Comparison of ENCODE assay signal across 20 mouse cellular contexts in genomic region chr3:83025475-83026301, GRCm38 (mm10). TPM values are rescaled to one million over a fixed set of nuclear protein-coding genes. Genes with fewer than 3 reads are reported as not detected.
DNase-seq lines count a peak whose midpoint lies in the region; ATAC-seq and TF ChIP-seq lines count a peak whose summit lies in the region.
"Had no signal": no experiment of that assay in that cellular context is flagged by ENCODE, and none has a peak within 500 bp of the region (broad histone marks: within the 10 kb centered on the region; RNA-seq: fewer than 3 reads in every experiment).

TSS of gene Fga (plus strand) at chr3:83026076.

- peak within 1 kb of the TSS; percentile 77 for H3K9ac ChIP-seq in liver, adult 2 months (ENCODE audit: low read depth, low read length)
- H3K9ac ChIP-seq: hindbrain, embryonic 13.5 days; midbrain, embryonic 15.5 days had no signal

- peaks cover 32% of the 10 kb centered on the region for H3K36me3 ChIP-seq in liver, adult 2 months (ENCODE audit: control insufficient read depth, insufficient read depth, low read length)
- H3K36me3 ChIP-seq: G1E; hindbrain, embryonic 13.5 days; midbrain, embryonic 15.5 days had no signal

- no peak for ATAC-seq in inflammation-experienced regulatory T-cells, adult 6 months
- ATAC-seq: midbrain, embryonic 15.5 days had no signal

- 15% methylated on average over 9 of the region's 9 CpGs for WGBS in liver, adult 2 months

- H3K4me3 ChIP-seq in layer of hippocampus, adult 2 months, result no peak within 1 kb of the TSS
- H3K4me3 ChIP-seq in liver, adult 2 months (ENCODE audit: insufficient read depth, low read depth, low read length), result peak within 1 kb of the TSS; percentile 79
- H3K4me3 ChIP-seq: hindbrain, embryonic 13.5 days; midbrain, embryonic 15.5 days had no signal

- no peak for DNase-seq in layer of hippocampus, adult 2 months (ENCODE audit: low spot score in 2 of 2)
- no peak for DNase-seq in layer of hippocampus, postnatal 25 days (ENCODE audit: extremely low spot score in 1 of 2, low spot score in 1 of 2)
- peak; percentile 77 for DNase-seq in kidney, adult 9 months
- peak; percentile 100 for DNase-seq in liver, adult 2 months (ENCODE audit: extremely low read depth, low read depth, low spot score)
- DNase-seq in thymus, postnatal 36 days, result no peak
- no peak for DNase-seq in urinary bladder, postnatal 4 days (ENCODE audit: low spot score in 2 of 2)
- DNase-seq: adrenal gland, postnatal 36 days; gastrocnemius, postnatal 36 days; lung, adult 18-20 months; right cerebral cortex, postnatal 4 days; thymus, postnatal 4 days had no signal

- H3K27ac ChIP-seq in layer of hippocampus, adult 2 months, result peak within 1 kb of the TSS; percentile 85
- peak within 1 kb of the TSS; percentile 73 for H3K27ac ChIP-seq in liver, adult 2 months (replicated peaks; ENCODE audit: insufficient read depth, low read depth, low read length)
- H3K27ac ChIP-seq: hindbrain, embryonic 13.5 days; macrophage; midbrain, embryonic 15.5 days had no signal

- H3K79me2 ChIP-seq in liver, adult 2 months (ENCODE audit: control insufficient read depth, insufficient read depth, low read length), result no peaks in the 10 kb centered on the region; the same call in 1 of the 2 replicates

- H3K27me3 ChIP-seq in liver, adult 2 months (ENCODE audit: control insufficient read depth, insufficient read depth, low read length), result no peaks in the 10 kb centered on the region
- H3K27me3 ChIP-seq: hindbrain, embryonic 13.5 days; midbrain, embryonic 15.5 days had no signal

- H3K4me1 ChIP-seq in liver, adult 2 months (ENCODE audit: control insufficient read depth, insufficient read depth, low read length), result peaks cover 29% of the 10 kb centered on the region
- H3K4me1 ChIP-seq: hindbrain, embryonic 13.5 days; midbrain, embryonic 15.5 days had no signal

- TF ChIP-seq CTCF in layer of hippocampus, adult 2 months (conservative IDR thresholded peaks at IDR 0.05), result no peak
- TF ChIP-seq CTCF in liver, adult 2 months (IDR thresholded peaks at IDR 0.05; ENCODE audit: low read depth, low read length), result no peak

- TF ChIP-seq POLR2A in liver, adult 2 months (IDR thresholded peaks at IDR 0.05; ENCODE audit: extremely low read depth, insufficient read depth, low read length), result peak; percentile 95

RNA-seq across cellular contexts. Expression of gene Fga, which starts in this region (rescaled TPM):
- not detected for total RNA-seq in layer of hippocampus, adult 2 months (2021)
- total RNA-seq in layer of hippocampus, postnatal 25 days (2021), result under 1 TPM; 0.17 to 0.28 TPM
- 3,320 and 3,369 TPM in 2 replicates for total RNA-seq in liver, adult 2 months (2014; rRNA removed)
- polyA plus RNA-seq in liver, adult 2 months (2012; rRNA removed), result 877 and 984 TPM in 2 replicates
- not detected for polyA plus RNA-seq in inflammation-experienced regulatory T-cells, adult 6 months (2017; shearing (Covaris generic))
- total RNA-seq: layer of hippocampus, adult 8-10 months; left cerebral cortex, postnatal 14 days had no signal
- polyA plus RNA-seq: G1E; heart, embryonic 14.5 days; hindbrain, embryonic 13.5 days; macrophage; midbrain, embryonic 15.5 days; neural tube, embryonic 11.5 days had no signal

Comparison
In these comparisons a context has a peak if more than half of its experiments do, and no peak if none do; other contexts are left out.
1. RNA of gene Fga (total RNA-seq): 3,320 to 3,369 TPM in liver, adult 2 months; 0.17 to 0.28 TPM in layer of hippocampus, postnatal 25 days and not detected in layer of hippocampus, adult 2 months; every median in the first group is over 1,000 times any median in the second.
2. RNA of gene Fga (polyA plus RNA-seq): 877 to 984 TPM in liver, adult 2 months; not detected in inflammation-experienced regulatory T-cells, adult 6 months; every median in the first group is over 100 times any median in the second.
3. DNase-seq: peak in kidney, adult 9 months (single experiment) and liver, adult 2 months (single experiment); none in layer of hippocampus, adult 2 months (0 of 2), layer of hippocampus, postnatal 25 days (0 of 2), thymus, postnatal 36 days (0 of 2) and urinary bladder, postnatal 4 days (0 of 2).